Mouse (Mus musculus): ENCODE results near the gene Vat1l. TPM values are rescaled to one million over a fixed set of nuclear protein-coding genes. Genes with fewer than 3 reads are reported as not detected.

The Vat1l gene
- polyA plus RNA-seq, 1 experiment from 2014 or later, result 11.1 TPM

GRCm38 (mm10) chr8:114314669-114315325 is 109.4 kb downstream of the Vat1l start:
- no peak overlapping the region for H3K4me3 ChIP-seq (ENCODE audit: low read depth, low read length)
- H3K9me3 ChIP-seq (ENCODE audit: control insufficient read depth, low read length), result no peaks in the 10 kb centered on the region
- H3K4me2 ChIP-seq (replicated peaks; ENCODE audit: low read depth, low read length), result no peak overlapping the region
- H3K27ac ChIP-seq (ENCODE audit: low read depth, low read length), result no peak overlapping the region
- H3K9ac ChIP-seq (ENCODE audit: low read depth, low read length), result no peak overlapping the region
- ATAC-seq (ENCODE audit: low FRiP score), result no peak
- no peaks in the 10 kb centered on the region for H3K36me3 ChIP-seq (ENCODE audit: control insufficient read depth, insufficient read depth, low read length)
- 43% methylated on average over 5 of the region's 5 CpGs for WGBS
- no peaks in the 10 kb centered on the region for H3K4me1 ChIP-seq (replicated peaks; ENCODE audit: control insufficient read depth, insufficient read depth, low read length)
- H3K27me3 ChIP-seq (ENCODE audit: control insufficient read depth, insufficient read depth, low read length), result no peaks in the 10 kb centered on the region
- DNase-seq (ENCODE audit: low spot score), result no peak

- no peak for ATAC-seq (ENCODE audit: low FRiP score)
- no peak overlapping the region for H3K27ac ChIP-seq (ENCODE audit: low read depth, low read length)
- no peaks in the 10 kb centered on the region; the same call in 1 of the 2 replicates for H3K9me3 ChIP-seq (ENCODE audit: control insufficient read depth, low read length)
- WGBS, result 88% methylated on average over 4 of the region's 4 CpGs
- H3K27me3 ChIP-seq (ENCODE audit: control insufficient read depth, insufficient read depth, low read length), result no peaks in the 10 kb centered on the region
- H3K4me2 ChIP-seq (replicated peaks; ENCODE audit: low read depth, low read length), result no peak overlapping the region
- H3K36me3 ChIP-seq (ENCODE audit: control insufficient read depth, insufficient read depth, low read length), result no peaks in the 10 kb centered on the region
- H3K4me1 ChIP-seq (replicated peaks; ENCODE audit: control insufficient read depth, insufficient read depth, low read length), result no peaks in the 10 kb centered on the region
- DNase-seq (ENCODE audit: low spot score), result no peak
- no peak overlapping the region for H3K4me3 ChIP-seq (ENCODE audit: low read depth, low read length)
- no peak overlapping the region for H3K9ac ChIP-seq (ENCODE audit: low read depth, low read length)
Observed at GRCm38 (mm10) chr8:114318161-114318560, 112.7 kb downstream of the Vat1l start.

- Histone ChIP-seq H3K4me3 (ENCODE audit: low read depth, low read length) (no peak overlapping the region), H3K9me3 (ENCODE audit: control insufficient read depth, low read length) (no peaks in the 10 kb centered on the region; the same call in 1 of the 2 replicates), H3K27me3 (ENCODE audit: control insufficient read depth, insufficient read depth, low read length) (no peaks in the 10 kb centered on the region), H3K4me2 (replicated peaks; ENCODE audit: low read depth, low read length) (no peak overlapping the region), H3K27ac (ENCODE audit: low read depth, low read length) (no peak overlapping the region), H3K9ac (ENCODE audit: low read depth, low read length) (no peak overlapping the region), H3K36me3 (ENCODE audit: control insufficient read depth, insufficient read depth, low read length) (no peaks in the 10 kb centered on the region), H3K4me1 (replicated peaks; ENCODE audit: control insufficient read depth, insufficient read depth, low read length) (no peaks in the 10 kb centered on the region)
- DNase-seq (ENCODE audit: low spot score) (no peak), ATAC-seq (ENCODE audit: low FRiP score) (no peak)
- 88% methylated on average over 2 of the region's 2 CpGs for WGBS
Observed at GRCm38 (mm10) chr8:114322096-114322495, 116.7 kb downstream of the Vat1l start.

- no peaks in the 10 kb centered on the region for H3K9me3 ChIP-seq (ENCODE audit: control insufficient read depth, low read length)
Observed at GRCm38 (mm10) chr8:114331928-114332327, 126.5 kb downstream of the Vat1l start.

GRCm38 (mm10) chr8:114332949-114333348 is 127.5 kb downstream of the Vat1l start:
- H3K9me3 ChIP-seq (ENCODE audit: control insufficient read depth, low read length), result no peaks in the 10 kb centered on the region
- ATAC-seq (ENCODE audit: low FRiP score) (no peak), DNase-seq (ENCODE audit: low spot score) (no peak)
- no peaks in the 10 kb centered on the region; the same call in 1 of the 2 replicates for H3K4me1 ChIP-seq (replicated peaks; ENCODE audit: control insufficient read depth, insufficient read depth, low read length)
- 55% methylated on average over 4 of the region's 4 CpGs for WGBS
- no peak overlapping the region for H3K4me3 ChIP-seq (ENCODE audit: low read depth, low read length)
- no peak overlapping the region for H3K4me2 ChIP-seq (replicated peaks; ENCODE audit: low read depth, low read length)
- no peaks in the 10 kb centered on the region for H3K27me3 ChIP-seq (ENCODE audit: control insufficient read depth, insufficient read depth, low read length)
- H3K36me3 ChIP-seq (ENCODE audit: control insufficient read depth, insufficient read depth, low read length), result no peaks in the 10 kb centered on the region
- H3K9ac ChIP-seq (ENCODE audit: low read depth, low read length), result no peak overlapping the region
- peak overlapping the region; percentile 45; the same call in 1 of the 2 replicates for H3K27ac ChIP-seq (ENCODE audit: low read depth, low read length)

More at GRCm38 (mm10) chr8:114331928-114332327, 126.5 kb downstream of the Vat1l start:
- Histone ChIP-seq H3K36me3 (ENCODE audit: control insufficient read depth, insufficient read depth, low read length) (no peaks in the 10 kb centered on the region), H3K4me1 (replicated peaks; ENCODE audit: control insufficient read depth, insufficient read depth, low read length) (no peaks in the 10 kb centered on the region; the same call in 1 of the 2 replicates), H3K27me3 (ENCODE audit: control insufficient read depth, insufficient read depth, low read length) (no peaks in the 10 kb centered on the region), H3K4me3 (ENCODE audit: low read depth, low read length) (no peak overlapping the region), H3K27ac (ENCODE audit: low read depth, low read length) (no peak overlapping the region), H3K4me2 (replicated peaks; ENCODE audit: low read depth, low read length) (no peak overlapping the region), H3K9ac (ENCODE audit: low read depth, low read length) (no peak overlapping the region)
- ATAC-seq (ENCODE audit: low FRiP score) (no peak), DNase-seq (ENCODE audit: low spot score) (no peak)
- 34% methylated on average over 5 of the region's 5 CpGs for WGBS

- no peaks in the 10 kb centered on the region for H3K36me3 ChIP-seq (ENCODE audit: control insufficient read depth, insufficient read depth, low read length)
- no peak overlapping the region for H3K4me2 ChIP-seq (replicated peaks; ENCODE audit: low read depth, low read length)
- no peaks in the 10 kb centered on the region for H3K27me3 ChIP-seq (ENCODE audit: control insufficient read depth, insufficient read depth, low read length)
- WGBS, result 41% methylated on average over 8 of the region's 8 CpGs
- DNase-seq (ENCODE audit: low spot score) (peak; percentile 26), ATAC-seq (ENCODE audit: low FRiP score) (no peak)
- H3K4me3 ChIP-seq (ENCODE audit: low read depth, low read length), result no peak overlapping the region
- H3K27ac ChIP-seq (ENCODE audit: low read depth, low read length), result no peak overlapping the region
- no peaks in the 10 kb centered on the region for H3K9me3 ChIP-seq (ENCODE audit: control insufficient read depth, low read length)
- H3K9ac ChIP-seq (ENCODE audit: low read depth, low read length), result no peak overlapping the region
- no peaks in the 10 kb centered on the region; the same call in 1 of the 2 replicates for H3K4me1 ChIP-seq (replicated peaks; ENCODE audit: control insufficient read depth, insufficient read depth, low read length)
Observed at GRCm38 (mm10) chr8:114335721-114336120, 130.3 kb downstream of the Vat1l start.

GRCm38 (mm10) chr8:114342276-114342675 is 136.9 kb downstream of the Vat1l start:
- Histone ChIP-seq H3K9ac (ENCODE audit: low read depth, low read length) (no peak overlapping the region), H3K27ac (ENCODE audit: low read depth, low read length) (no peak overlapping the region), H3K4me3 (ENCODE audit: low read depth, low read length) (no peak overlapping the region), H3K4me2 (replicated peaks; ENCODE audit: low read depth, low read length) (no peak overlapping the region), H3K4me1 (replicated peaks; ENCODE audit: control insufficient read depth, insufficient read depth, low read length) (no peaks in the 10 kb centered on the region), H3K36me3 (ENCODE audit: control insufficient read depth, insufficient read depth, low read length) (no peaks in the 10 kb centered on the region), H3K27me3 (ENCODE audit: control insufficient read depth, insufficient read depth, low read length) (no peaks in the 10 kb centered on the region), H3K9me3 (ENCODE audit: control insufficient read depth, low read length) (no peaks in the 10 kb centered on the region)
- no peak for DNase-seq (ENCODE audit: low spot score)
- no peak for ATAC-seq (ENCODE audit: low FRiP score)
- WGBS, result 66% methylated on average over 5 of the region's 5 CpGs

- no peak overlapping the region for H3K4me3 ChIP-seq (ENCODE audit: low read depth, low read length)
- WGBS, result 80% methylated on average over 5 of the region's 5 CpGs
- ATAC-seq (ENCODE audit: low FRiP score), result no peak
Observed at GRCm38 (mm10) chr8:114344789-114345188, 139.4 kb downstream of the Vat1l start.

GRCm38 (mm10) chr8:114346045-114346444 is 140.6 kb downstream of the Vat1l start:
- no peak overlapping the region for H3K9ac ChIP-seq (ENCODE audit: low read depth, low read length)
- no peak overlapping the region for H3K27ac ChIP-seq (ENCODE audit: low read depth, low read length)
- no peaks in the 10 kb centered on the region for H3K36me3 ChIP-seq (ENCODE audit: control insufficient read depth, insufficient read depth, low read length)
- H3K27me3 ChIP-seq (ENCODE audit: control insufficient read depth, insufficient read depth, low read length), result no peaks in the 10 kb centered on the region
- no peaks in the 10 kb centered on the region for H3K9me3 ChIP-seq (ENCODE audit: control insufficient read depth, low read length)
- 61% methylated on average over 1 of the region's 2 CpGs for WGBS
- ATAC-seq (ENCODE audit: low FRiP score), result no peak
- DNase-seq (ENCODE audit: low spot score), result no peak
- H3K4me1 ChIP-seq (replicated peaks; ENCODE audit: control insufficient read depth, insufficient read depth, low read length), result no peaks in the 10 kb centered on the region
- H3K4me3 ChIP-seq (ENCODE audit: low read depth, low read length), result no peak overlapping the region
- H3K4me2 ChIP-seq (replicated peaks; ENCODE audit: low read depth, low read length), result no peak overlapping the region

More at GRCm38 (mm10) chr8:114344789-114345188, 139.4 kb downstream of the Vat1l start:
- DNase-seq (ENCODE audit: low spot score), result no peak
- Histone ChIP-seq H3K4me1 (replicated peaks; ENCODE audit: control insufficient read depth, insufficient read depth, low read length) (no peaks in the 10 kb centered on the region), H3K4me2 (replicated peaks; ENCODE audit: low read depth, low read length) (no peak overlapping the region), H3K36me3 (ENCODE audit: control insufficient read depth, insufficient read depth, low read length) (no peaks in the 10 kb centered on the region), H3K9me3 (ENCODE audit: control insufficient read depth, low read length) (no peaks in the 10 kb centered on the region), H3K27me3 (ENCODE audit: control insufficient read depth, insufficient read depth, low read length) (no peaks in the 10 kb centered on the region), H3K9ac (ENCODE audit: low read depth, low read length) (no peak overlapping the region), H3K27ac (ENCODE audit: low read depth, low read length) (no peak overlapping the region)

Measured in hindbrain, embryonic 11.5 days (tissue).